Mouse (Mus musculus) right cerebral cortex, postnatal 4 days (tissue): Measurements from ENCODE around the gene Pdha2.

ENCODE experiments used
- DNase-seq: peaks from one replicate; pipeline ENCODE4 v3.0.0-alpha.2; 2022

Gene Pdha2

DNA sequence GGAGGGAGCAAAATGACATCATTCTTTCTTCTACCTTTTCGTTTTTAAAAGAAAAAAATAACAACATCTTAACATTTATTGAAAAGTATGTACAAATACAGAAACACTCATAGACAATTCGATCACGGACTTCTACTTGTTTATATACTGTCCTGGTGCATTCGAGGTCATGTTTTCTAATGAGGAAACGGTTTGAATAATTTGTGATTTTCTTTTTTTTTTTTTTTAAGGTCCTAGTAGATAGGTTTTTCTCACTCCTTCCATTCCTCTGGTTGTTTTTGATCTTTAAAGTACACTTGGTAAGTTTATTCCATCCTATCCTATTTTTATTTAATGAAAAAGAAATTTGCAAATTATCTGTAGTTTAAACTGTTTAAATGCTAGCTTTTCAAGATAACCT, at the start of gene Pdha2:
TSS of gene Pdha2 (minus strand) at position 101 of the 400 bp plus-strand sequence.
- no peak for DNase-seq

DNA sequence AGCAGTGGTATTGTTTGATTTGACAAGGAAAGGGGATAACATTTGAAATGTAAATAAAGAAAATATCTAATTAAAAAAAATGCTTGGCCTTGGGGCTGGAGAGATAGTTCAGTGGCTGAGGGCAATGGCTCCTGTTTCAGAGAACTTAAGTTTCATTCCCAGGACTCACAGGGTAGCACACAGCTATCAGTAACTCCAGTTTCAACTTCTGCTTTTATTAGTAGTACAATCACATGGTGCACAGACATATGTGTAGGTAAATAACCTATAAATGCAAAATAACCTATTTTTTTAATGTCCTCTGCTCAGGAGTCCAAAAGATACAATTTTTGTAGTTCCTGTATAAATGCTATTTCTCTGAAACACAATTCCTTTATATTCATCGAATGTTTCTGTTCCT, 48.4 kb upstream of the Pdha2 start:
- no peak for DNase-seq

GRCm38 (mm10) chr3:141251440-141251839, 39.3 kb upstream of the Pdha2 start:
- no peak for DNase-seq

DNA sequence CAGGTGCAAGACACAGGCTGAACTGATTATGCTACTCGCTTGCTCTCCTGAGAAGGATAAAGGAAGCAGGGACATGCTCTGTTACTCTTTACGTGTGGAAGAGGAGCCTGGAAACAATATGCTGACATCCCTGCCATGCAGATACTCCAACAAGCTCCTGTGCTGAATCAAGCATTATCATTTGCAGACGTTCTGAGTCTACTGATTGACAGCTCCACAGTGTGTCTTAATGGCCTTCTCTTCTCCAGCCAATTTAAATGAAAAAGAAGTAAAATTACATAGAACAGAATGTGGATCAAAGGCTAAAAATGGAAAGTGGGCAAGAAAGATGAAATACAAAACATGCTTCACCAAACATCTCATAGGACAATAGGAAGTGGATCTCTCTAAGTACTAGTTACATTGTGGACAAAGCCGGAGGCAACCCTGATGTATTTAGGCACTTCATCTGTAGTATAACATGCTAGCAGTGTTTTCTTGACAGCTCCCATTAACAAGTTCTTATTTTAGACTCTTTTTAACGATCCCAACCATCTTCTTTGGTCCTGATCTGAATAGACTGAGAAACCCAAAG, 32.7 kb upstream of the Pdha2 start:
- no peak for DNase-seq

- DNase-seq, result no peak
Observed at GRCm38 (mm10) chr3:141238071-141238470, 25.9 kb upstream of the Pdha2 start.

- DNase-seq, result no peak
Observed at GRCm38 (mm10) chr3:141229148-141229547, 17.0 kb upstream of the Pdha2 start.

GRCm38 (mm10) chr3:141222339-141222738, 10.2 kb upstream of the Pdha2 start:
- DNase-seq, result no peak

DNA sequence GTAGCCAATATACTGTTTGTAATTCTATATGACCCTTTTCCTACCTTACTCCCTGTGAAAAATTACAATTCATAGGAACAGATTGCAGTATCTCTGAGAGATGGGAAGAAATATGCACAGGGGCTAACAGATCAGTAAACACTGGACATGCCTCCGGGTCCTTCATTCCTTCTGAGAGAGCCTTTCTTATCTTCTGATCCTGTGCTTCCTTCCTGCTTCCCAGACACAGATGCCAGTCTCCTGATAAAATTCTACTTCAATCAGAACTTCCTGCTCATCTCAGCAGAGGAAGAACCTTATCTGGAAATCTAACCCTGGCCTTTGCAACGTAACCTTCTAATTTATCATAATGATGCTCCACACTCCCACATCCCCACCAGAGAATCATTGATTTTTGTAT, 6.4 kb upstream of the Pdha2 start:
- DNase-seq, result no peak

DNA sequence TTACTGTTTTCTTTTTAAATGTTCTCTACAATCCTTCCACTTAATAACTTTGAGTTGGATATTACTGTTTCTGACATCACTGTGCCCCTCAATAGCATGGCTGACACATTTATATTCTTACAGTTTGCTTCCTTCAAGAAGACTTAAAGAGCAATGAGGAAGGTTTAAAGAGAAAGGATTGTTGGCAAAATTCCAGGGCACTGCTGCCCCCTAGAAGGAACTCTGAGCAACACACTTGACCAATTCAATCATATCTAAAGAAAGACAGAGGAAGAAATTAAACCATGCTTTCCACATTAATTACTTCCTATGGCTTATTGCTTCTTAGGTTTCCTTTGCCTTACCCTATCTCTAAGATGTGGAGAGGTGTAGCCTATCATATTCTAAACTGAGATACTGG, 4.8 kb upstream of the Pdha2 start:
- DNase-seq, result no peak

GRCm38 (mm10) chr3:141216237-141216636, 4.1 kb upstream of the Pdha2 start:
- no peak for DNase-seq

GRCm38 (mm10) chr3:141214789-141215188, 2.6 kb upstream of the Pdha2 start:
- no peak for DNase-seq

- DNase-seq, result no peak
Observed at GRCm38 (mm10) chr3:141214197-141214596, 2.0 kb upstream of the Pdha2 start.

GRCm38 (mm10) chr3:141211644-141212043, 511 bp downstream of the Pdha2 start:
- no peak for DNase-seq

DNA sequence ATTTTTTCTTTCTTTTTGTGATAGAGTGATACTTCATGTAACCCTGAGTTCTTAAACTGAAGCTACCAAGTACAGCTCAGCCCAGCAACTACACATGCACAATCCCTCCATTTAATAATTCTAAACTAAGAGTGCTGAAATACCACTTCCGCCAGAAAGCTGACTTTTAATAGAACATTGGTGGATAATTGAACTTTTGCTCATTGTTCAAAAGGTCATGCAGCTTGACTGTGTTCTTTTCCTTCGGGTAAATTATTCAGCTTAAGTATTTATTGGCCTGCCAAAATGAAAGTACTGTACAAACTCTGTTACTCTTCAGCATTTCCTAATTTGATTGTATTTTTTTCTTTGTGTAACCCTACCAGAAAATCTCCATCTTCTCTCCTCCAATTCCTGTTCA, 10.4 kb downstream of the Pdha2 start:
- no peak for DNase-seq

GRCm38 (mm10) chr3:141197308-141197861, 14.8 kb downstream of the Pdha2 start:
- DNase-seq, result no peak

DNA sequence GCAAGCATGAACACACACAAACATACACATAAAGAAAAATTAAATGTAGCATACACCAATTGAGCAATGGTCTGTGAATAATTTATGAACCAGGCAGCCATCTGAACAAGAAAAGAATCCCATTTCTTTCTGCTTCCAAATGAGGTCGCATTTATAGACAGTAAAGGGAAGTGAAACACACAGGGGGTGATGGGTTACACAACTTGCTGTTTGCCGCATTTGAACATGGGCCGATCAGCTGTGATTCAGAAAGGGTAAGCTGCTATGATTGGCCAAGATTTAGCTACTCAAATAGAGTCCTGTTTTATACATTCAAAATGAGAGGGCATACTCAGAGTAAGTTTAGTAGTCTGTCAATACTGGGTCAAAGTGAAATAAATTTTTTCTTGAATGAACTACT, 20.5 kb downstream of the Pdha2 start:
- no peak for DNase-seq

DNA sequence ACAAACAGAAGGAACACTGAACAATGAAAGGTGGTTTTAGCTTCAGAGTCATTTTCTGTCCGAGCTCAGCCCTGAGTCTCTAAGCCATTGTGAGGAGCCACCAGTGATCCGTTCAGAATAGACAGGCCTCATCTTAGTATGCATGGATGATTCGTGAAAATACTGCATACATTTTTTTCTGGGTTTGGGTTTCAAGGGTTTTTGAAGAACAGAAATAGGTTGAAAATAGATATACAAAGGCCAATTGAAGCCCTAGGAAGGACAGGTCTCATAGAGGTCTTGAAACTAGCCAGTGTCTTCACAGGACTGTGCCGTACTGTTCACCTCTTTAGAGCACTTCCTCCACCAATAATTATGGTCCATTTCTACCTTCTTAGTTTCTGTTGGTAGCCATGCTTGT, 21.7 kb downstream of the Pdha2 start:
- no peak for DNase-seq

- no peak for DNase-seq
Observed at GRCm38 (mm10) chr3:141160986-141161385, 51.2 kb downstream of the Pdha2 start.
